Mouse (Mus musculus) gastrocnemius, adult 18-20 months (tissue): Measurements from ENCODE around the gene Cacng8. TPM values are rescaled to one million over a fixed set of nuclear protein-coding genes. Genes with fewer than 3 reads are reported as not detected.

Source experiments
- DNase-seq: peaks from one replicate; pipeline ENCODE4 v3.0.0; 2021; ENCODE audit warnings: low spot score
- long read RNA-seq, 2 experiments: library from polyadenylated mRNA; stranded (forward); transcript quantifications; one replicate each; pipeline ENCODE4 v2.0.0; 2021
- total RNA-seq, 2 experiments: library from RNA; stranded (reverse); gene quantifications; 2 replicates each; pipeline ENCODE4 v1.2.3; 2021

Gene Cacng8
- total RNA-seq, result not detected
- long read RNA-seq, experiment 1, result 0 reads
- long read RNA-seq, experiment 2, result 0 reads

DNA sequence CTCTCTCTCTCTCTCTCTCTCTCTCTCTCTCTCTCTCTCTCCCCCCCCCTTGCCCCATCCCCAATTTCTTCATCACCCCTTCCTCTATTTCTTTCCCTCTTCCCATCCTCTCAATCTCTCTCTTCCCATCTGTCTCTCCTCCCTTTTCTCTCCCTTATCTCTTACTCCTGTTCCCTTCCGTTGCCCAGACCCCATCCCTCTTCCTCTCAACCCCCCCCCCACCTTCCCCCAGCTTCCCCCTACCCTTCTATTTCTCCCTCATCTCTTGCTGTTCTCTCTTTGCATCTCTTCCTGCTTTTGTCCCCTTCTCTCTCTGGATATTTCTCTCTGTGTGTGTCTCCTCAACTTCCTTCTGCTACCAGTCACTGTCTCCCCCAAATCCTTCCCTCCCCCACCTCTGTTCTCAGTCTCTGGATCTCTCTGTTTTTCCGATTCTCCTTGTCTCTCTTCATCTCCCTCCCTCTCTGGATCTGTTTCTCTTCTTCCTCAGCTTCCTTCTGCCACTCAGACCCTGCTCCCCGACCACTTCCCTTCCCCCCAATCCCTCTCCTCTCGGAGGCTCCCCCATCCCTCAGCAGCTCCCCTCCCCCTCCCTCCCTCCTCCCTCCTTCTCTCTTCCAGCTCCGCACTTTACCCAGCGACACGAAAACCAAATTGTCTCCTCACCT lies at the start of gene Cacng8:
Gene Cacng8 (plus strand): TSS at position 271 of the 668 bp plus-strand sequence.
- no peak for DNase-seq

DNA sequence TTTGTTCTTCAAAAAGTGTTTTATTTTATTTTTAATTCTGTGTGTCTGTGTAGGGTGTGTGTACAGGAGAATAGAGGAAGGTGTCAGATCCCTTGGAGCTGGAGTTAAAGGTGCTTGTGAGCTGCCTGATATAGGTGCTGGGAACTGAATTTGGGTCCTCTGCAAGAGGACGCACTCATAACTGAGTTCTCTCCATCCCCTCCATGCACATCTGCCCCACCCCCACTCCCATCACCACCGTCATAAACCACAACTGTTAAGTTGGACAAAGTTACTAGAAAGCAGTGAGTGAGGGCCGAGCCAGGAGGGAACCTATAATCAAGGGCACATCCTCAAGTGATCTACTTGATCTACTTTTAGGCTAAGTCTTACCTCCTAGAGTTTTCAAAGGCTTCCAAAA lies 46.6 kb upstream of the Cacng8 start:
- no peak for DNase-seq

DNA sequence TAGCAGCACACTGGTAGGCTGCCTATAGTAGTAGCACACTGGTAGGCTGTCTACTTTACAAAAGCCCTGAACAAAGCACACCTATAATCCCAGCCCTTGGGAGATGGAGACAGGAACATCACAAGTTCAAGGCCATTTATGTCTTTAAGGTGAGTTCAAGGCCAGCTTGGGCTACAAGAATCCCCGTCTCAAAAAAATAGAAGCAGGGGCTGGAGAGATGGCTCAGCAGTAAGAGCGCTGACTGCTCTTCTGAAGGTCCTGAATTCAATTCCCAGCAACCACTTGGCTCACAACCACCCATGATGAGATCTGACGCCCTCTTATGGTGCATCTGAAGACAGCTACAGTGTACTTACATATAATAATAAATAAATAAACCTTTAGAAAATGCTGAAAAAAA lies 45.2 kb upstream of the Cacng8 start:
- no peak for DNase-seq

DNA sequence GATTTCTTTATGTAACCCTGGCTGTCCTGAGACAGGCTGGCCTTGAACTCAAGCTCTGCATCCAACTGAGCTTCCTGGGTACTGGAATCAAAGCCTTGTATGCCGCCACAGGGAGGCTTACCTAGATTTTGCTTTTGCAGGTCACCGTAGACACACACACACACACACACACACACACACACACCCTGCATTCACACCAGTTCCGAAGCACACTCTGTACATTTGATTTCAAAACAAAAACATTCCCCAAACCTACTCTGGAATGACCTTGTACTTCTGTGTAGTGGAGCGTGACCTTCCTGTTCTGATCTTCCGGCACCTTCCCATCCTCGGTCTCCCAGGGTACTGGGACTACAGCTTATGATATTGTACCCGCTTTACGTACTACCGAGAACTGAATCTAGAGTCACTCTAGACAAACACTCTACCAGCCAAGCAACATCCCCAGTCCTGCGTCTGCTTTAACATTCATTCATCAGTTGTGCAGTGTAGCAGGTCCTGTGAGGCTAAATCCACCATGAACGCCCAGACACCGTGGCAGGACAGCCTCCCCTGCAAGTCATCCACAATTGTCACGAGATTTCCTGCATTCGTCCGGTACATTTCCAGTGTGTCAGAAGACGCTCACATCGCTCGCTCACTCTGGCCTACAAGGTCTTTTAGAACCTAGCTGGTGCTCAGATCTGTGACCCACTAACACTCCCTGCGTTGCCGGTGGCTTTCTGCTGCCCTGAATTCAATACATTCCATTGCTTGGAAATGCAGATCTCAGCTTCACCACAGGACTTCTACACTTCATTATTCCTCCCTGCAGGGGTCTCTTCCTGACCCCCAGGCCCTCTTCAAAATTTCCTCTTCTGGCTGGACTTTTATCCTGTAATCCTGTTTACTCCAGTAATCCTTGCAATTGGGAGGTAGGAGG lies 42.9 kb upstream of the Cacng8 start:
- DNase-seq, result no peak

DNA sequence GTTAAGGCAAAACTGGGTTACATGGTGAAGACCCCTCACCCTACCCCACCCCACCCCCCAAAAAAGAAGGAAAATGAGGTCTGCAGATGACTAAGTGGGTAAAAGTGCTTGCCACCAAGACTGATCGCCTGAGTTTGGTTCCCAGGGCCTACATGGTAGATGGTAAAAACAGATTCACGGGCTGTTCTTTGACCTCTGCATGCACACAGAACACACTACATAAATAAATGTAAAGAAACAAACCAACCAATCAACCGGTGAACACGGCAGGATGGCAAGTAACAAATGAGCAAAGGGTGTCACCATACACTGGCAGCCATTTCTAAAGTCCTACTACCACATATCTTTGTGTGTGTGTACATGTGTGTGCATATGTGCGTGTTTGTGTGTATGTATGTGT lies 42.2 kb upstream of the Cacng8 start:
- DNase-seq, result no peak

DNA sequence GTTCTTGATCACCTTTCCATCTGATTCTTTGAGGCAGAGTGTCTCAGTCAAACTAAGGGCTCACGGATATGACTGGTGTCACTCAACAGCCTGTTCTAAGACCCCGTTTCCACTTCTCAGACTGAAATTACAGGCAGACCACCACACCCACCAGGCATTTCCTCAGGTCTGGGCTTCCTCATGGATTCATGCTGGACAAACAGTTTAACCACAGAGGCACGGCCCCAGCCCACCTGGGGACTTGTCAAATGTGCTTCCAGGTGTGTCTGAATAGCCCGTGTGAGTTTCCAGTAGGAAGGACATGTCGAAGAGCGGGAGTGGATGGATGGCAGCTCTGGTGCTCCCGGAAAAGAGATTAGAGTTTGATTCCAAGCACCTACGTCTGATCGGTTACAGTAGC lies 40.7 kb upstream of the Cacng8 start:
- DNase-seq, result no peak

DNA sequence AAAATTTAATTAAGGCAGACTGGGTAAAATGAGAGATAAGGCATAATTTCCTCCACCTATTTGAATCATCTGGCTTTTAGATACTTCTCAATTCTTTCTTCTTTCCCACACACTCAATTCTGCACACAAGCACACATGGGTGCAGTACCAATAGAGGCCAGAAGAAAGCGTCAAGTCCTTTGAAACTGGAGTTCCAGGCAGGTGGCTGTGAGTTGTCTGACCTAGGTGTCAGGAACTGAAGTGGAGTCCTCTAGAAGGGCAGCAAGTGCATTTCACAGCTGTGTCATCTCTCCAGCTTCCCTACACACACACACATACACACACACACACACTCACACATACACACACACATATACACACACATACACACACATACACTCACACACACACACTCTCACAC lies 38.9 kb upstream of the Cacng8 start:
- no peak for DNase-seq

DNA sequence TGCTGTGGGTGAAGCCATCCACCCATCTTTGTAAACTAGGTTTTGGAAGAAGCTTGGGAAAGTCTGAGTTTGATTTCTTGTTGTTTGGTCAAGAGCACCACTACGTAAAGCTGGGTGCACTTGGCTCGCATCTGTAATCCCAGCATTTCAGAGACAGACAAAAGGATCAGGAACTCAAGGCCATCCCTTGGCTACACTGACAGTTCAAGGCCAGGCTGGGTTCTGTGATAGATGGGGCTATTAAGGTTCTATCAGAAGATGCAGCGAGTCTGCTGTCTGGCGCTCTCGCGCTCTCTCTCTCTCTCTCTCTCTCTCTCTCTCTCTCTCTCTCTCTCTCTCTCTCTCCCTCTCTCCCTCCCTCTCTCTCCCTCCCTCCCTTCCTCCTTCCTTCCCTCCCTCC lies 35.6 kb upstream of the Cacng8 start:
- DNase-seq, result no peak

DNA sequence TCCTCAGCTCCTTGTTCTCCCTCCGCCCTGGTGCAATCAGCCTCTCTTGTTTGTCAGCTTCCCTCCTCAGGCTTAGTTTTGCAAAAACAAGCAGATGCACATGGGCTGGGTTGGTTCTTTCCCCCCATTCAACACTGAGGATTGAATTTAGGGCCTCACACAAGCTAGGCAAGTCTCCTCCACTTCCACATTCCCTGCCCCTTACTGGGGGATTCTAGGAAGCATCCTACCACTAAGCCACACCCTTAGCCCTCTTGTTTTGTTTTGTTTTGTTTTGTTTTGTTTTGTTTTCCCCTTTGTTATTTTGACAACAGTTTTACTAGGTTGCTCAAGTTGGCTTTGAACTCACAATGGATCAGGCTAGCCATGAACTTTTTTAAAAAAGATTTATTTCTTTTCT lies 29.8 kb upstream of the Cacng8 start:
- no peak for DNase-seq

DNA sequence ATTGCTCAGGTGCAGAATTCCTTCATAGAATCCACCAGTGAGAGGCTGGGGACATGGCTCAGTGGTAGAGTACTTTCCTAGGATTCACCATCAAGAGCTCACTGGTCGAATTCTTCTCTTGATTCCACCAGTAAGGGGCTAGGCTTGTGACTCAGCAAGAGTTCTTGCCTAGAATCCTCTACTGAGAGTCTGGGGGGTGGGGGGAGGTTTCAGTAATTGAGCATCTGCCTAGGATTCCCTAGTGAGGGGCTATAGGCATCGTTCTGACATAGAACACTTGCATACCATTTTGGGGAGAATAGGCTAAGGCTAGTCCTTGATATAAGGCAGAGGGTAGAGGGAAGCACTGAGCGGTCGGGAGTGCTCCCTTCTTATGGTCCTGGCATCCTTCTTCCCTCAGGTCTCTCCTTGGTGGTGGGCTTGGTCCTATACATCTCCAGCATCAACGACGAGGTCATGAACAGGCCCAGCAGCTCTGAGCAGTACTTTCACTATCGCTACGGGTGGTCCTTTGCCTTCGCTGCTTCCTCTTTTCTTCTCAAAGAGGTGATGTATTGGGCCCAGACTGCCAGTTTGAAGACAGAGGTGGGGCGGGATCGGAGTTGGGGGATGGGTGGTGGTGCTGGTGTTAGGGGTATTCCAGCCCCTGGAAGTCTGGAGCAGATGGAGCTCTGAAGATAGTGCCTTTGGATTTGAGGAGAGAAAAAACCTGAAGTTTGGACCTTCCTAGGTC lies 24.8 kb upstream of the Cacng8 start:
- DNase-seq, result no peak

DNA sequence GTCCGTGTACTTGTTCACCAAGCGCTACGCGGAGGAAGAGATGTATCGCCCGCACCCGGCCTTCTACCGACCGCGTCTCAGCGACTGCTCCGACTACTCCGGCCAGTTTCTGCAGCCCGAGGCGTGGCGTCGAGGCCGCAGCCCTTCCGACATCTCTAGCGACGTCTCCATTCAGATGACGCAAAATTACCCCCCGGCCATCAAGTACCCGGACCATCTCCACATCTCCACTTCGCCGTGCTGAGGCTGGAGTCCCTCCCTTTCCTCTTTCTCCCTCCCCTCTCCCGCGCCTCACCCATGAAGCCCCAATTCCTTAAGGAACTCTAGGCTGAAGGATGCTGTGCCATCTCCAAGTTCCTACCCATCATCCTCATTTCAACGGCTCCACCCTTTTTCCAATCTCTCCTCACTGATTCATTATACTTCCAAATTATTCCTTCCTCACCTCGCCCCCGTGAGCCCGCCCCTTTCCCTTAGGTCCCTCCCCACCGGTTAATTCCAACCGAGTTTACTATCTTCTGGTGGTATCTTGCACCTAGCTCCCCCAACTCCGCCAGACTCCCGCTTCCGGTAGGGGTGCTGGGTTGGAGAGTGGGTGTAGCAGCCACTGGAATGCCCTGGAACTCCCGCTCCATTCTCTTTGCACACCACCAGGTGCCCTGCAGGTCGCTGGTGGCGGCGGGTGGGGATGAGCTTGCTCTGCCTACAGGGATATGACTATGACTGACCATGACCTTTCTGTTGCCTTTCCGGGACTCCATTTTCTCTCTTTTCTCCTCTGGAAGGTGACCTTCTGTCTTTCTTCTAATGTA lies 23.6 kb upstream of the Cacng8 start:
- DNase-seq, result no peak

DNA sequence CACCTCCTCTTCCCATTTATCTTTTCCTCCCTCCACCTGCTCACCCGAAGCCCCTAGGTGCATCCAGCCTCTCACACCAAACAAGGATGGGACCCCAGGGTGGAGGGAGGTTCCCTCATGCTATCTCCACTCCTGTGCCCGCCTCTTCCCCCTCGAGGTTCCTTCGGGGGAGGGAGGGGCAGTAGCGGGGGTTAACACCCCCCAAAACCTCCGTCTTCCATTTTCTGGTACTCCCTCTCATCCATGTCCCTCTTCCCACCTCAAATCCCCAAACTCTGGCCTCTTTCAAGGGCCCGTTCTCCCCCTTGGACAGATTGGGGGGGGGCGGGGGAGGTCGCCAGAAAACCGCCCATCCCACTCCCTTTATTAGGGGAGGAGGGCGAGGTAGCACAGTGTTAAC lies 22.9 kb upstream of the Cacng8 start:
- no peak for DNase-seq

DNA sequence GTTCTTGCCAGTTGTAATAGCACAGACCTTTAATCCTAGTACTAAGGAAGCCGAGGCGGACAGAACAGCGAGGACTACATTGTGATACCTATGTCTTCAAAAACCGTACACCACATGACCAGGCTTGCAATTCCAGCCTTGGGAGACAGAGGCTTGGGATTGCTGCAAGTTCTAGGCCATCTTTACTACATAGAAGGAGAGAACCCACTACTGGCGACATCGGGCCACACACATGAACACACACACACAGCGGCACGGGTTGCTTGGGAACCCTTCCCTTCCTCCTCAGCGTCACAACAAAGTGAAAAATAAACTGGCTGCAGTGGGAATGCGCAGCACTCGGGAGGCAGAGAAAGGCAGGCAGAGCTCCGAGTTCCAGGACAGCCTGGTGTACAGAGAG lies 22.2 kb upstream of the Cacng8 start:
- DNase-seq, result no peak

DNA sequence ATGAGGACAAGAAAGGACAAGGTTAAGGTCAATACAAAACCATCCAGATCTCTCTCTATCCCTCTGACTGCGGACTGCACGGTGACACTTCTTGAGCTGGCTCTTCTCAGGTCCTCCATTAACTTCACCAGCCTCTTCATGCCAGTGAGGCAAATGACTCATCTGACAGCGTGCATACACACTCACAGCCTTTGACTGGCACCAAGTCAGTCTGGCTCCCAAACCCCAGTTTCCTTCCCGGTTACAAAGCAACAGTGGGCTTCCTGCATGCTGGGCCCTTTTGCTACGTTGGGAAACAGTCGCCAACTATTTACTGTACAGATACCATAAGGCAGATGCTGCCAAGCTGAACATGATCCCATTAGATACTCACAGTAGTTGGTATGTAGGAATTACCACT lies 21.3 kb upstream of the Cacng8 start:
- no peak for DNase-seq

DNA sequence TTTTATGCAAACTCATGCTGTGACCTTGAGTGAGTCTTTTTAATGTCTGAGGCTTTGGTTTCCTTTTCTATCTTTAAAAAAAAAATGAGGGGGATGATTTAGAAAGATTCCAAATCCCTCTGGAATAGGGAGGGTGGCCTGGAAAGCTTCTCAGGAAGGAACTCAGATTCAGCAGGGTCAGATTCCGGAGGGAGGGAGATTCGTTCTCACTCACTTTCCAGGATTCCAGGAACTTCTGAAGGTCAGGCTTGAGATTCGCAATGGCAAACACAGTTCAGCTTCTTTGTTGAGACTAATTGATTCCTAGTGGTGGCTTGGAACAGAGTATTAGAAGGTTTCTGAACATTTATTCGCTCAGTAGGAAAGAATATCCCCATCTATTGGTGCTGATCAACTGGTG lies 20.1 kb upstream of the Cacng8 start:
- no peak for DNase-seq

DNA sequence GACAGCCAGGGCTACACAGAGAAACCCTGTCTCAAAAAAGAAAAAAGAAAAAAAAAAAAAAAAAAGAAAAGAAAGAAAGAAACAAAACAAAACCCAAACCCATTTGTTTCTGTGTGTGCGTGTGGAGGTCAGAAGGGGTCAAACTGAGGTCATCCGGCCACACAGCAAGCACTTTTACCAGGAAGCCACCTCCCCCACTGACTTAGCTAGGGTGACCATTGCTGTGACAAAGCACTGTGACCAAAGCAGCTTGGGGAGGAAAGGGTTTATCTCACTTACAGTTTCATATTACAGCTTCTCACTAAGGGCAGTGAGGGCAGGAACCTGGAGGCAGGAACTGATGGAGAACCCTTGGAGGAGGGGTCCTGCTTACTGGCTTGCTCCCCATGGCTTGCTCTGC lies 18.1 kb upstream of the Cacng8 start:
- no peak for DNase-seq

DNA sequence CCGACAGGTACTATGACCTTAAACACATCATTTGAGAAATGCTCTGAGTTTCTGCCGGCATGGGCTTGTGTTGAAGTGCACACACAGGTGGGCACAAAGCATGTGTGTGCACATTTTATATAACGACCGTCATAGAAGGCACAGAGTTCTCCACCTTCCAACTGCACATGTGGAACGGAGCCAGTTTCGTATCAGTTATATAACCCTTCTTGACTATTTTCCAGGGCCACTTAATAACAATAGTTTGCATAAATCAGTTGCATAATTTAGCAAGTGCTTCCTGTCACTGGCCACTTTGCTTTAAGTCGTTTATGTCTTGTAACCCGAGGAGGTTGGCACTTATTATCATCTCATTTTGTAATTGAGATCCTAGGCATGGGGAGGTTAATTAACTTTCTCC lies 16.7 kb upstream of the Cacng8 start:
- DNase-seq, result no peak

DNA sequence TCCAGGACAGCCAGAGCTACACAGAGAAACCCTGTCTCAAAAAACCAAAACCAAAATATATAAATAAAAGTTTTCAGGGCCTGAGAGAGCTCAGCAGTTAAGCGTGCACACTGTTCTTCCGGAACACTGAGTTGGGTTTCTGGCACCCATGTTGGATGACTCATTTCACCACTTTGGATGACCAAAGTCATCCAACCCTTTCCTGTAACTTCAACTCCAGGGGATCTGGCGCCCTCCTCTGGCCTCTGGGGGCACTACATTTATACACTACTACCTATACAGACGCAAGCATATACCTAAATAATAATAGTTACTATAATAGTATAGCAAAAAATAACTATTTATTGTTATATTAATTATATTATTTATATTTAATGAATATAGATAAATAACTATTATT lies 13.7 kb upstream of the Cacng8 start:
- DNase-seq, result peak; percentile 72

DNA sequence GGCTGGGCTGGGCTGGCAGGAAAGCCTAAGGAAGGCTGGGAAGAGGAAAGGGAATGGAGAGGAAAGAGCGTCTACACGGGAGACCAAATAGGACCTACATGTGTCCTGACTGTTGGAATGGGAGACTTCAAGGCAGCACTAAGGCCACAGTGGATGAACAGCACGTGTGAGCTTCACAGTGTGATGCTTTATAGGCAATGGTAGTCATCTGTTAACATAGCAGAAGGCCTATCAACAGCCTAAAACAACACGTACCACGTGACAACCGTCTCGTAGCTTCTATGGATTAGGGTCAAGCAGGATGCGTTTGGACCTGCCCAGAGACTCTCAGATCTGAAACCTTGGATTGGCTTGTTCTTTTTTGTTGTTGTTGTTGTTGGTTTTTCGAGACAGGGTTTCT lies 8.4 kb upstream of the Cacng8 start:
- DNase-seq, result no peak

DNA sequence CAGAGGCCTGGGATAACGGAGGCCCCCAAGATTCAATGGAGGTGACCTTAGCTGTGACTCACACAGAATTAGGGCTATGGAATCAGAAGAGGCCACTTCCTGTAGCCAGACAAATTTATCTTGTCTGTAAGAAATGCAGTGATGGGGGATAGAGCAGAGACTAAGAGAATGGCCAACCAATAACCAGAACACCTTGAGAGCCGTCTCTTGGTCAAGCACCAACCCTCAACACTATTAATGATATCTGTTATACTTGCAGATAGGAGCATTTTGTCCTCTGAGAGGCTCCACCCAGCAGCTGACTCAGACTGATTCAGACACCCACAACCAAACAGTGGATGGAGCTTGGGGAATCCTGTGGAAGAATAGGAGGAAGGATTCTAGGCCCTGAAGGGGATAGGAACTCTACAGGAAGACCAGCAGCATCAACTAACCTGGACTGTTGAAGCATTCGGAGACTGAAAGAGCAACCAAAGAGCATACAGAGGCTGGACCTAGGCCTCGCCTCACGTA lies 5.6 kb upstream of the Cacng8 start:
- DNase-seq, result no peak

DNA sequence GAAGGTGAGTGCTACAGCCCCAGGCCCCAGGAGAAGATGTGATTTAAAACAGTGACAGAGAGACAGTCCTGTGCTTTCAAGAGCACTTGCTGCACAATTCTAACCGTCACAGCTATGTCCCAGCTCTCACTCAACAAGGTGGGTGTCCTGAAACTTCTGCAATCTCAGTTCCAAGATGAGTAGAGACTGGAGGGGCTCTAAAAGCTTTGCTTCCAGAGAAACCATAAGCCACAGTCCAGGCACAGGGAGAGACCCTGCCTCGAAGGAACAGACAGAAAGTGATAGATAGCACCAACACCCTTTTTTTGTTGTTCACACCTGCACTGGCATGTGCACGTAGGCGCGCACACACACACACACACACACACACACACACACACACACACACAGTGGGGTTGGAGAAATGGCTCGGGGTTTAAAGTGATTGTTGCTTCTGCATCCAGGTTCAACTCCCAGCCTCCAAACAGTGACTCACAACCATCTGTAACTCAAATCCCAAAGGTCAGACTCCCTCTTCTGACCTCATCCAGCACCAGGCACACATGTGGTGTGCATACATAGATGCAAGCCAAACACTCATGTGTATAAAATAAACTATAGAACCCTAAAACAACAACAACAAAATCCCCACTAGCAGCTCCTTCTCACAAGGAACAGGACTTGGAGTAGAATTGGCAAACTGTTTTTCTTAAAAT lies 4.3 kb upstream of the Cacng8 start:
- no peak for DNase-seq
